Mouse (Mus musculus) MEL (cell line): ENCODE data around the gene Tmem251. TPM values are rescaled to one million over a fixed set of nuclear protein-coding genes. Genes with fewer than 3 reads are reported as not detected.

Experiments used
- DNase-seq: peaks from one replicate; pipeline ENCODE4 v3.0.0; 2011; ENCODE audit warnings: low read depth, low spot score
- H3K27ac ChIP-seq: 2 replicates; pipeline ENCODE4 v1.5.1; 2012; ENCODE audit warnings: low read depth, mild to moderate bottlenecking, control low read depth, low read length, moderate library complexity; ENCODE audit not compliant: control insufficient read depth
- H3K27me3 ChIP-seq, 2 experiments: fragments of 150-350 bp in 1 of 2; sonication (generic) in 1 of 2; 2 replicates each; pipeline ENCODE4 v1.6.1; 2012; ENCODE audit warnings: low read length in 2 of 2, mild to moderate bottlenecking in 2 of 2, improper control_type of control experiment in 1 of 2, moderate library complexity in 1 of 2; ENCODE audit not compliant: insufficient read depth in 2 of 2, control insufficient read depth in 1 of 2
- H3K36me3 ChIP-seq, 2 experiments: 2 replicates each; pipeline ENCODE4 v1.6.1; 2012 to 2014; ENCODE audit warnings: low read length in 2 of 2, improper control_type of control experiment in 1 of 2, inconsistent platforms in 1 of 2, mild to moderate bottlenecking in 1 of 2; ENCODE audit not compliant: insufficient read depth in 2 of 2, control insufficient read depth in 1 of 2
- H3K4me1 ChIP-seq, 2 experiments: fragments of 150-350 bp in 1 of 2; sonication (generic) in 1 of 2; 2 replicates each; pipeline ENCODE4 v1.6.1; 2012; ENCODE audit warnings: low read length in 2 of 2, improper control_type of control experiment in 1 of 2, mild to moderate bottlenecking in 1 of 2; ENCODE audit not compliant: insufficient read depth in 2 of 2, control insufficient read depth in 1 of 2
- H3K4me3 ChIP-seq, 2 experiments: fragments of 150-350 bp in 1 of 2; sonication (generic) in 1 of 2; 2 replicates each; pipeline ENCODE4 v1.5.1; 2012; ENCODE audit warnings: low read depth in 2 of 2, low read length in 2 of 2, mild to moderate bottlenecking in 2 of 2, moderate library complexity in 2 of 2, control low read depth in 1 of 2, improper control_type of control experiment in 1 of 2; ENCODE audit not compliant: control insufficient read depth in 1 of 2, insufficient read depth in 1 of 2
- H3K79me2 ChIP-seq: 2 replicates; pipeline ENCODE4 v1.6.1; 2012; ENCODE audit warnings: mild to moderate bottlenecking, low read length, moderate library complexity; ENCODE audit not compliant: control insufficient read depth, poor library complexity, insufficient read depth
- H3K9ac ChIP-seq: 2 replicates; pipeline ENCODE4 v1.6.1; 2012; ENCODE audit warnings: low read depth, mild to moderate bottlenecking, control low read depth, low read length, moderate library complexity; ENCODE audit not compliant: control insufficient read depth, poor library complexity, severe bottlenecking
- H3K9me3 ChIP-seq: fragments of 150-350 bp; sonication (generic); replicated peaks from 2 replicates; pipeline ENCODE4 v1.6.1; 2012; ENCODE audit warnings: mild to moderate bottlenecking, low read length, improper control_type of control experiment, moderate library complexity; ENCODE audit not compliant: insufficient read depth
- BHLHE40 ChIP-seq: IDR thresholded peaks from 2 replicates; pipeline ENCODE4 v1.6.1; 2012; ENCODE audit warnings: low read depth, mild to moderate bottlenecking, inconsistent platforms, low read length, improper control_type of control experiment, borderline replicate concordance
- CTCF ChIP-seq, 3 experiments: IDR thresholded peaks in 2 of 3; conservative IDR thresholded peaks in 1 of 3; 2 replicates each; pipeline ENCODE4 v1.5.1; 2011 to 2012; ENCODE audit warnings: low read length in 3 of 3, low read depth in 2 of 3, mild to moderate bottlenecking in 2 of 3, improper control_type of control experiment in 1 of 3, inconsistent platforms in 1 of 3, mixed read lengths in 1 of 3, moderate library complexity in 1 of 3; ENCODE audit not compliant: control insufficient read depth in 1 of 3, insufficient read depth in 1 of 3, poor library complexity in 1 of 3, severe bottlenecking in 1 of 3
- E2F4 ChIP-seq: IDR thresholded peaks from 2 replicates; pipeline ENCODE4 v1.6.1; 2011; ENCODE audit warnings: low read depth, low read length, improper control_type of control experiment, borderline replicate concordance
- EP300 ChIP-seq, 2 experiments: IDR thresholded peaks; 2 replicates each; pipeline ENCODE4 v1.6.1; 2011; ENCODE audit warnings: improper control_type of control experiment in 2 of 2, low read length in 2 of 2, low read depth in 1 of 2, mild to moderate bottlenecking in 1 of 2
- GABPA ChIP-seq: IDR thresholded peaks from 2 replicates; pipeline ENCODE4 v1.6.1; 2012; ENCODE audit warnings: low read depth, mild to moderate bottlenecking, inconsistent platforms, low read length, improper control_type of control experiment, moderate library complexity
- HCFC1 ChIP-seq: IDR thresholded peaks from 2 replicates; pipeline ENCODE4 v1.6.1; 2012; ENCODE audit warnings: low read depth, mild to moderate bottlenecking, inconsistent platforms, low read length, improper control_type of control experiment, moderate library complexity
- JUND ChIP-seq: IDR thresholded peaks from 2 replicates; pipeline ENCODE4 v1.6.1; 2011; ENCODE audit warnings: low read depth, mild to moderate bottlenecking, improper control_type of control experiment, low read length
- MAFK ChIP-seq: IDR thresholded peaks from 2 replicates; pipeline ENCODE4 v1.6.1; 2011; ENCODE audit warnings: low read depth, mild to moderate bottlenecking, low read length, improper control_type of control experiment, borderline replicate concordance
- MAX ChIP-seq: IDR thresholded peaks from 2 replicates; pipeline ENCODE4 v1.6.1; 2011; ENCODE audit warnings: low read length, improper control_type of control experiment
- MAZ ChIP-seq: IDR thresholded peaks from 2 replicates; pipeline ENCODE4 v1.6.1; 2012; ENCODE audit warnings: low read depth, mild to moderate bottlenecking, inconsistent platforms, low read length, improper control_type of control experiment
- RAD21 ChIP-seq: IDR thresholded peaks from 2 replicates; pipeline ENCODE4 v1.6.1; 2011; ENCODE audit warnings: mild to moderate bottlenecking, low read depth, low read length, improper control_type of control experiment
- RCOR1 ChIP-seq: IDR thresholded peaks from 2 replicates; pipeline ENCODE4 v1.6.1; 2012; ENCODE audit warnings: low read depth, mild to moderate bottlenecking, inconsistent platforms, low read length, improper control_type of control experiment
- SIN3A ChIP-seq: IDR thresholded peaks from 2 replicates; pipeline ENCODE4 v1.6.1; 2012; ENCODE audit warnings: low read length, improper control_type of control experiment, inconsistent platforms
- SMC3 ChIP-seq: IDR thresholded peaks from 2 replicates; pipeline ENCODE4 v1.6.1; 2011; ENCODE audit warnings: low read depth, low read length, improper control_type of control experiment
- TAL1 ChIP-seq: IDR thresholded peaks from 2 replicates; pipeline ENCODE4 v1.6.1; 2012; ENCODE audit warnings: mild to moderate bottlenecking, inconsistent platforms, low read length, moderate library complexity, mixed read lengths
- TBP ChIP-seq: IDR thresholded peaks from 2 replicates; pipeline ENCODE4 v1.8.0; 2011; ENCODE audit warnings: low read depth, low read length, improper control_type of control experiment
- UBTF ChIP-seq: IDR thresholded peaks from 2 replicates; pipeline ENCODE4 v1.6.1; 2012; ENCODE audit warnings: low read depth, mild to moderate bottlenecking, inconsistent platforms, low read length, improper control_type of control experiment, moderate library complexity, borderline replicate concordance; ENCODE audit not compliant: insufficient read depth
- ZC3H11A ChIP-seq: IDR thresholded peaks from 2 replicates; pipeline ENCODE4 v1.6.1; 2012; ENCODE audit warnings: low read depth, mild to moderate bottlenecking, inconsistent platforms, low read length, improper control_type of control experiment
- ZNF384 ChIP-seq: IDR thresholded peaks from 2 replicates; pipeline ENCODE4 v1.6.1; 2012; ENCODE audit warnings: low read depth, mild to moderate bottlenecking, inconsistent platforms, low read length, improper control_type of control experiment
- polyA plus RNA-seq, 2 experiments: library from polyadenylated mRNA; stranded (reverse) in 1 of 2; unstranded in 1 of 2; fragments of >175 nt in 1 of 2; fragments of >200 nt in 1 of 2; gene quantifications; 2 replicates each; pipeline versions ENCODE4 v1.2.1 to v1.2.4; 2012; ENCODE audit warnings: low replicate concordance in 2 of 2, low read depth in 1 of 2; ENCODE audit not compliant: insufficient read length in 2 of 2, insufficient read depth in 1 of 2, missing spikeins in 1 of 2
- total RNA-seq: library from RNA; depleted of rRNA; stranded (reverse); fragments of 300-350 nt; gene quantifications from 2 replicates; pipeline ENCODE4 v1.2.3, GENCODE M21; 2012

Tmem251 gene
- total and polyA plus RNA-seq, 3 experiments, result 9.0 to 57.5 (median 11.4) TPM

- H3K4me3 ChIP-seq, result no peak overlapping the region
- DNase-seq, result peak; percentile 70
- H3K9ac ChIP-seq, result no peak overlapping the region
- TF ChIP-seq RAD21, result peak; percentile 89
- peak; percentile 43; the same call in 1 of the 2 replicates for TF ChIP-seq BHLHE40
- peak; percentile 85 for TF ChIP-seq ZC3H11A
- no peak for TF ChIP-seq ZNF384
- peak; percentile 30; the same call in 1 of the 2 replicates for TF ChIP-seq SIN3A
- TF ChIP-seq GABPA, result no peak
- TF ChIP-seq CTCF (IDR thresholded peaks at IDR 0.05 in 2 of 3, conservative IDR thresholded peaks at IDR 0.05 in 1 of 3; ENCODE audit: control insufficient read depth in 1 of 3, insufficient read depth in 1 of 3, low read depth in 2 of 3, low read length in 3 of 3, poor library complexity in 1 of 3, severe bottlenecking in 1 of 3), result peak; percentile 62 to 91 (median 90)
- TF ChIP-seq SMC3, result peak; percentile 82
- TF ChIP-seq HCFC1, result no peak
- H3K9me3 ChIP-seq, result no peaks in the 10 kb centered on the region
- peaks cover 0 to under 1% of the 10 kb centered on the region in 2 experiments; a peak in 2 of 4 replicates for H3K4me1 ChIP-seq
- no peaks in the 10 kb centered on the region; a peak in 1 of 4 replicates for H3K36me3 ChIP-seq
- H3K27ac ChIP-seq, result no peak overlapping the region
- no peaks in the 10 kb centered on the region for H3K27me3 ChIP-seq
- H3K79me2 ChIP-seq, result no peaks in the 10 kb centered on the region
These were observed 23.8 kb upstream of the Tmem251 start for GRCm38 (mm10) chr12:102719552-102720315.

- no peak overlapping the region for H3K9ac ChIP-seq
- H3K79me2 ChIP-seq, result no peaks in the 10 kb centered on the region
- no peak overlapping the region for H3K27ac ChIP-seq
- DNase-seq, result no peak
- H3K4me3 ChIP-seq, result no peak overlapping the region
- H3K27me3 ChIP-seq, result no peaks in the 10 kb centered on the region
- H3K4me1 ChIP-seq, result peaks cover 0 to 16% of the 10 kb centered on the region in 2 experiments; a peak in 2 of 4 replicates
- H3K9me3 ChIP-seq, result no peaks in the 10 kb centered on the region
- TF ChIP-seq MAX (no peak), EP300 (IDR thresholded peaks at IDR 0.05; ENCODE audit: low read depth in 1 of 2, low read length in 2 of 2) (no peak), MAFK (no peak), CTCF (IDR thresholded peaks at IDR 0.05 in 2 of 3, conservative IDR thresholded peaks at IDR 0.05 in 1 of 3; ENCODE audit: control insufficient read depth in 1 of 3, insufficient read depth in 1 of 3, low read depth in 2 of 3, low read length in 3 of 3, poor library complexity in 1 of 3, severe bottlenecking in 1 of 3) (no peak), HCFC1 (no peak), UBTF (no peak), JUND (no peak), GABPA (no peak), TBP (no peak), TAL1 (no peak), E2F4 (no peak), MAZ (no peak), RCOR1 (no peak)
- H3K36me3 ChIP-seq, result peaks cover 0 to 8% of the 10 kb centered on the region in 2 experiments; a peak in 2 of 4 replicates
These were observed 21.1 kb upstream of the Tmem251 start for GRCm38 (mm10) chr12:102722451-102722850.
